Mouse (Mus musculus) ES-E14 (cell line): ENCODE data around the gene Dek.

Experiments
- CHD2 ChIP-seq: IDR thresholded peaks from 2 replicates; pipeline ENCODE4 v1.6.1; 2014; ENCODE audit warnings: mild to moderate bottlenecking, low read depth, low read length, inconsistent platforms
- HCFC1 ChIP-seq: IDR thresholded peaks from 2 replicates; pipeline ENCODE4 v1.6.1; 2012; ENCODE audit warnings: low read length, inconsistent platforms, borderline replicate concordance; ENCODE audit not compliant: insufficient read depth
- ZC3H11A ChIP-seq: IDR thresholded peaks from 2 replicates; pipeline ENCODE4 v1.6.1; 2012; ENCODE audit warnings: low read depth, mild to moderate bottlenecking, inconsistent platforms, low read length, borderline replicate concordance
- ZNF384 ChIP-seq: IDR thresholded peaks from 2 replicates; pipeline ENCODE4 v1.6.1; 2012; ENCODE audit warnings: low read depth, low read length, inconsistent platforms

- no peak for TF ChIP-seq ZNF384
- TF ChIP-seq HCFC1 = no peak
- TF ChIP-seq ZC3H11A = no peak
- no peak for TF ChIP-seq CHD2
These were observed 10.0 kb upstream of the Dek start for GRCm38 (mm10) chr13:47116000-47116399.
